Mouse (Mus musculus): ENCODE measurements around the gene Fbxw21.

DNA sequence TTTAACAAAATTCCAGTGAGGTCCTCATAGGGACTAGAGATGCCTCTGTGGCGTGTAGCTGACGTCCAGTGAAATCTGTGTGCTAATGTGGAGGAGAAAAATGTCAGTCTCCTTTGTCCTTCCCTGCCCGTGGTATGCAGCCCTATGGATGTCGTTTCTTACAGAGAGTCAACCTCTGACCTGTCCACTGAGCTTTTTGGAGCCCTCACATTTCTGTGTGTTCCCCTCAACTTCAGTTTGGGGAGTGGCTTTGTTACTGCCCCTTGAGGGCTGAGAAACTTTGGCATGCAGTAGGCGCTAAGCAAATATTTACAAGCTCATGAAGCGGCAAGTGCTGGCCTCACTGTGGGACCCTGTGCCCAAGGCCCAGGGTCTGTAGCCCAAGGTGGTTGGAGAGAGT, 64.5 kb downstream of the Fbxw21 start:
- TF ChIP-seq CTCF (IDR thresholded peaks at IDR 0.05), result no peak
- no peak for TF ChIP-seq EP300 (IDR thresholded peaks at IDR 0.05; ENCODE audit: insufficient read depth, low read depth, low read length)
- no peak for TF ChIP-seq POLR2A (IDR thresholded peaks at IDR 0.05; ENCODE audit: insufficient read depth, low read depth, low read length)

All from heart, adult 2 months (tissue).